Mouse (Mus musculus) liver, adult 2 months (tissue): ENCODE data around the gene Nt5c3b.

Source experiments
- CTCF ChIP-seq: fragments of 200-500 bp; IDR thresholded peaks from 2 replicates; pipeline ENCODE4 v1.5.1; 2011; ENCODE audit warnings: low read depth, low read length, control low read depth
- POLR2A ChIP-seq: fragments of 200-500 bp; IDR thresholded peaks from 2 replicates; pipeline ENCODE4 v1.6.1; 2011; ENCODE audit warnings: low read length, control low read depth; ENCODE audit not compliant: insufficient read depth; ENCODE audit errors: extremely low read depth

DNA sequence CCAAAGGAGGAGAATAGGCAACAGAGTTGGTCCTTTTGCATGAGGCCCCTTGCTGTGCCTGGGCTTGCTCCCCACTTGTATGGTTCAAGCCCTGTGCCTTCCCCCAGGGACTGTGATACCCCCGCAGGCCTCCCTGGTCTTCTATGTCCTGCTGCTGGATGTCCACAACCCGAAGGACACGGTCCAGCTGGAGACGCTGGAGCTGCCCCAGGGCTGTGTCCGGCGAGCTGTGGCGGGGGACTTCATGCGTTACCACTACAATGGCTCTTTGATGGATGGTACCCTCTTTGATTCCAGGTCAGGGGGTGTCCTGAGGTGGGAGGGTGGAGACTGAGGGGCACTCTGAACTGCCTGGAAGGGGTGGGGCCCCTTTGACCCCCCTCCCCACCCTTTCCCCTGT is 20.1 kb downstream of the Nt5c3b start:
- TF ChIP-seq CTCF: no peak
- no peak for TF ChIP-seq POLR2A
